Mouse (Mus musculus): ENCODE data around the gene Slc9c1.

DNA sequence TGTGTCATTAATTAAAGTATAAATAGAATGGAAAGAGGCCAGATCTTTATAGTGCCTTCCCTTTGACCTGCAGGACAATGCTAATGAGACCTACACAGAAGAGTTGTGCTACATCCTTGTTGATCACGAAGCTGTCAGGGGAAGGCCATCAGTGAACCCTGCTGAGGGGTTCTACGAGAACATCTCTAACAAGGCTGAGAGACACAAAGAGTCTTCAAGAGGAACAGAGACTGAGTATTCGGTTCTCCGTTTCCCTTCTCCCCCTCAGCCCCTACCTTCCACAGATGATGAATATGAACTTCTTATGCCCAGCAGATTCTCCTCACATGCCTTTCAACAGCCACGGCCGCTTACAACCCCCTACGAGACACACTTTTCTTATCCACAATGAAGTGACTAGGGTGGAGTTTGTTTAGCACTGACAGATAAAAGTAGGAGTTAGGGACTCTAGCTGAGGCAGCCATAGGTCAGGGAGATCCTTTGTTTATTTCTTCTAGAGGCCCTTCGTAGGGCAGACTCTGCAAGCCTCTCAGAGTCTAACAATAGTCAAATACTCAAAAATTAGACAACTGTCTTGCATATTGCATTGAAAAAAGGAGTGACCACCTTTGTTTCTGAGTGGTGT, 84.8 kb downstream of the Slc9c1 start:
- TF ChIP-seq CTCF (IDR thresholded peaks at IDR 0.05; ENCODE audit: extremely low read depth, insufficient read depth, low read length) (no peak), POLR2A (IDR thresholded peaks at IDR 0.05; ENCODE audit: extremely low read depth, insufficient read depth, low read length) (no peak)

All from cortical plate, adult 2 months (tissue).